Mouse (Mus musculus) cortical plate, adult 2 months (tissue): ENCODE data around the gene Wdr66.

Experiments used
- CTCF ChIP-seq: fragments of 200-500 bp; IDR thresholded peaks from 2 replicates; pipeline ENCODE4 v1.5.1; 2011; ENCODE audit warnings: mild to moderate bottlenecking, control low read depth, low read length; ENCODE audit not compliant: insufficient read depth; ENCODE audit errors: extremely low read depth
- POLR2A ChIP-seq: fragments of 200-500 bp; IDR thresholded peaks from 2 replicates; pipeline ENCODE4 v1.6.1; 2011; ENCODE audit warnings: mild to moderate bottlenecking, low read length, control low read depth; ENCODE audit not compliant: insufficient read depth; ENCODE audit errors: extremely low read depth

GRCm38 (mm10) chr5:123260698-123261097, 8.8 kb downstream of the Wdr66 start:
- TF ChIP-seq CTCF = no peak
- no peak for TF ChIP-seq POLR2A
